Mouse (Mus musculus): ENCODE measurements around the gene Tmem220. TPM values are rescaled to one million over a fixed set of nuclear protein-coding genes. Genes with fewer than 3 reads are reported as not detected.
A peak's percentile ranks its signal among the peaks of the same experiment; 100 is the strongest.

Gene Tmem220
- 0.50 and 0.57 TPM in 2 replicates for polyA plus RNA-seq (2015; fragmentation: Nextera tagmentation; extraction: Ambion mirVana)

DNA sequence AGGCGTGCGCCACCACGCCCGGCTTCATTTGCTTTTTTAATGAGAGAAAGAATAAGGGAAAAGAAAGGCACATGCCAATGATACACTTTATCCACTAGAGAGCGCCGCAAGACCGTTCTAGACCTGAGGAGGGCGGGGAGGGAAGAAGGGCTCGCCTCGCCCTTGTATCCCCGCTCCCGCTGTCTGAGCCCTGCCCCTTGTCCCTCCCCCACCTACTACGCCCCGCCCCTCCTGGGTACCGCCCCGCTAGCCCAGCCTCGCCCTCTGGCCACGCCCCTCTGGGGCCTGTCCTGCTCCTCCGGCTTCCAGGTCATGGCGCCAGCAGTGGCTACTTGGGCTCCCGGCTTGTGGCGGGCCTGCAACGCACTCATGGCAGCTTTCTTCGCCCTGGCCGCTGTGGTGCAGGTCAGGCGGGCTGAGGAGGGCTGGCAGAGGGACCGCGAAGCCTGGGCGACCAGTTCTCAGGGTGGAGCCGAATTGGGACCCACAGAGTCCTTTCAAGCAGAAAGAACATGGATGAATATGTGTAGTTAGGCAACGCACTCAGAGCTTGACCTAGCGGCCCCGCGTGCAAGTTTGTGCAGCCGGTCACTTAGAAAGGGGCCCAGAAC, at the start of gene Tmem220:
TSS of gene Tmem220 (plus strand) at position 288 of the 611 bp plus-strand sequence.
- Histone ChIP-seq H3K4me3 (ENCODE audit: low read length) (peak within 1 kb of the TSS; percentile 50), H3K27me3 (replicated peaks; ENCODE audit: control insufficient read depth, insufficient read depth, low read length) (no peaks in the 10 kb centered on the region), H3K9ac (ENCODE audit: low read depth, low read length) (peak within 1 kb of the TSS; percentile 63), H3K36me3 (ENCODE audit: control insufficient read depth, insufficient read depth, low read length) (no peaks in the 10 kb centered on the region), H3K4me2 (ENCODE audit: low read length) (peak within 1 kb of the TSS; percentile 65), H3K4me1 (ENCODE audit: control insufficient read depth, insufficient read depth, low read depth, low read length) (peaks cover 8% of the 10 kb centered on the region), H3K27ac (ENCODE audit: low read depth, low read length) (peak within 1 kb of the TSS; percentile 13; the same call in 1 of the 2 replicates), H3K9me3 (ENCODE audit: control insufficient read depth, low read length) (no peaks in the 10 kb centered on the region)
- ATAC-seq = peak; percentile 97
- WGBS = 1% methylated on average over 35 of the region's 35 CpGs

DNA sequence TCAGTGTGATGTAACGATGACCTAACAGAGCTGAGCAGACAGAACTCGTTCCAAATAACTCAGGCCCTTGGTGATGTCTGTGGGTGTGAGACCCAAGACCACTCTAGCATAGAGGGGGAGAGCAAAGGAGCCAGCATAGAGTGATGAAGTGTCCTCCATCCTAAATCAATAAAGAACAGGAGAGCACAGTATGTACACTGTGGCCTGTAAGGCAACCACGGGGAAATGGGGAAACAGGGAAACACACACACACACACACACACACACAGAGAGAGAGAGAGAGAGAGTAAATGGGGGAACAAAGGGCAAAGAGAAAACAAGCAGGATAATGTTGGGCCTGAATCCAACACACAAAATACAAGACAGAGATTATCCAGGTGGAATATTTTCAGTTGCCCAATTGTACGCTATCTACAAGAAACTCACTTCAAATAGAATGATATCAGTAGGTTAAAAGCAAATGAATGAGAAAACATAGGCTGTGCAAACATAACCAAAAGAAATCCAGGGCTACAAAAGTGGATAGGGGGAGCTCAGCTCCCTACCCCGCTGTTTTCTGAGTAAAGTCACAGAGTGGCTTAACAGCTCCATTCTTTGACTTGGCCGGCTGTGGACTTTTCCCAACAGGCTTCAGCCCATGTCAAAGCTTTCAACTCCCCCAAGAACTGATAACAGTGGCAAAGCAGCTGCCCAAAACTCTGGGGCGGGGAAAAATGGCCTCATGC, 49.2 kb upstream of the Tmem220 start:
- H3K9me3 ChIP-seq (ENCODE audit: control insufficient read depth, low read length) = peaks cover 4% of the 10 kb centered on the region; the same call in 1 of the 2 replicates
- no peak overlapping the region for H3K27ac ChIP-seq (ENCODE audit: low read depth, low read length)
- no peaks in the 10 kb centered on the region for H3K27me3 ChIP-seq (replicated peaks; ENCODE audit: control insufficient read depth, insufficient read depth, low read length)
- no peak overlapping the region for H3K4me2 ChIP-seq (ENCODE audit: low read length)
- no peak for ATAC-seq
- WGBS = 94% methylated on average over 7 of the region's 7 CpGs
- H3K4me1 ChIP-seq (ENCODE audit: control insufficient read depth, insufficient read depth, low read depth, low read length) = no peaks in the 10 kb centered on the region
- no peak overlapping the region for H3K4me3 ChIP-seq (ENCODE audit: low read length)
- no peak overlapping the region for H3K9ac ChIP-seq (ENCODE audit: low read depth, low read length)
- H3K36me3 ChIP-seq (ENCODE audit: control insufficient read depth, insufficient read depth, low read length) = no peaks in the 10 kb centered on the region

DNA sequence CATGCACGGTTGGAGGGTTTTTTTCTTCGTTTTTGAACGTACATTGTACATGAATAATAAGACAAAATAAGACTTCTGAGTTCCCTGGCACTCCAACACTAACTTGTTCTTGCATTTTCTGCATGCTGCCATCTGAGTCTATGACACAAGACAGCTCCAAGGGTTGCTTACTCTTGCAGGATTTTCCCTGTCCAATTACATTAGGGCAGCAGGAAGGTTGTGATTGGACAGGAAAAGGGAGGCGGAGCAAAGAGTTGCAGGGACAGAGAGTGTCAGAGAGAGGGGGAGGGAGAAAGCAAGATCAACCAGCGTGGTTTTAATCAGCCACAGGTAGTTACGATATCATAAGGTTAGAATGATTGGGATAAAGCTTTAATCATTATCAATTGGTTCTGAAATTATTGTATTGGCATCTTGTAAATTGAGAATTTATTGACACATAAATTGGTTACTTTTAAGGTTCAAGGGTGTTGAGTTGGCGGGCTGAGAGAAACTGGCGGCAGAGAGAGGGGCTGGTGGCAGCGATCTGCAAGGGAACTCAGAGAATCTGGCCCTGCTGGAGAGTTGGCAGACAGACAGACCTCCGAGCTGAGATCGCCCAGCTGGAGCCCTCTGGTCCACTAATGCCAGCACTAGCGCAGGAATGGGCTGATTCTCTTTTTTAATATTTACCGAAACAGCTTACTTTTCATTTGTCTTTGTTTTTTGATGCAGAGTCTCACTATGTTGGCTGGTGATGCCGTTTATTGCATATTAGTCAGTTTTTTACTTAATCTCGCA, 43.4 kb upstream of the Tmem220 start:
- Histone ChIP-seq H3K27ac (ENCODE audit: low read depth, low read length) (no peak overlapping the region), H3K4me1 (ENCODE audit: control insufficient read depth, insufficient read depth, low read depth, low read length) (peaks cover 13% of the 10 kb centered on the region), H3K9me3 (ENCODE audit: control insufficient read depth, low read length) (no peaks in the 10 kb centered on the region), H3K36me3 (ENCODE audit: control insufficient read depth, insufficient read depth, low read length) (no peaks in the 10 kb centered on the region), H3K4me2 (ENCODE audit: low read length) (no peak overlapping the region), H3K4me3 (ENCODE audit: low read length) (no peak overlapping the region), H3K27me3 (replicated peaks; ENCODE audit: control insufficient read depth, insufficient read depth, low read length) (no peaks in the 10 kb centered on the region), H3K9ac (ENCODE audit: low read depth, low read length) (no peak overlapping the region)
- WGBS = 71% methylated on average over 15 of the region's 15 CpGs
- ATAC-seq = no peak

GRCm38 (mm10) chr11:66982794-66983193, 42.2 kb upstream of the Tmem220 start:
- WGBS = 35% methylated on average over 6 of the region's 6 CpGs
- H3K9me3 ChIP-seq (ENCODE audit: control insufficient read depth, low read length) = no peaks in the 10 kb centered on the region
- no peak overlapping the region for H3K4me2 ChIP-seq (ENCODE audit: low read length)
- H3K4me1 ChIP-seq (ENCODE audit: control insufficient read depth, insufficient read depth, low read depth, low read length) = peaks cover 13% of the 10 kb centered on the region
- H3K9ac ChIP-seq (ENCODE audit: low read depth, low read length) = no peak overlapping the region
- no peak overlapping the region for H3K4me3 ChIP-seq (ENCODE audit: low read length)
- no peak overlapping the region for H3K27ac ChIP-seq (ENCODE audit: low read depth, low read length)
- ATAC-seq = no peak
- H3K36me3 ChIP-seq (ENCODE audit: control insufficient read depth, insufficient read depth, low read length) = no peaks in the 10 kb centered on the region
- no peaks in the 10 kb centered on the region for H3K27me3 ChIP-seq (replicated peaks; ENCODE audit: control insufficient read depth, insufficient read depth, low read length)

DNA sequence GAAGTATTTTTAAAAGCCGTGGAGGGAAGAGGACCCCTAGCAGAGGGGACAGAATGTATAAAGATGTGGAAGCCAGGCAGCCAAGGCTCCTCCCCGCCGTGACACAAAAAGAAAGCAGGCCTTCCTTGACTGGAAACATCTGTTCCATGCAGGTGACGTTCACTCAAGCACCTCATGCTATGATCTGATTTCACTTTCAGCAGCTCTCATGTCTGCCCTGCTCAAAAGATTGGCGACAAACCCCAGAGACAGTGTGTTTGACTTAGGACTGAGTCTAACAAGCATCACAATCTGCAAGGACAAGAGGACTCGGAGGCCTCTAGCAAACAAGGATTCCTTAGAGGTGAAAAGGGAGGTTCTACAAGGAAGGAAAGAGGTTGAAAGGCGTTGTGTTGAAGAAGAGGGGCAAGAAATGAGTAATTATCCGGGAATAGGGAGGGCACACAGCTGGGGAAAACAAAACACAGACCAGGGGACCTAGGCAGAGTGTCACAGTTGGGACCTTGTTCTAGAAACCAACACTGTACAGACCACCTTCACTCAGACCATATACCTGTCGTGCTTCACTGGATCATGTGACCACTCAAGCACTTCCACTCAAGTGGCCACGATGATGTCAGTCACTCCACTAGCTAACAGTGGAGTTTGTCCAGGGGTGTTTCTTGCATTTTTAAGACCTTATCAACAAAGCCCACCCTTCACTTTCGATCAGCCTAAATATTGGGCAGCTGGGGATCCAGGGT, 41.4 kb upstream of the Tmem220 start:
- H3K4me1 ChIP-seq (ENCODE audit: control insufficient read depth, insufficient read depth, low read depth, low read length) = peaks cover 13% of the 10 kb centered on the region
- H3K27ac ChIP-seq (ENCODE audit: low read depth, low read length) = peak overlapping the region; percentile 80; the same call in 1 of the 2 replicates
- no peak overlapping the region for H3K4me3 ChIP-seq (ENCODE audit: low read length)
- no peak overlapping the region for H3K4me2 ChIP-seq (ENCODE audit: low read length)
- no peaks in the 10 kb centered on the region for H3K9me3 ChIP-seq (ENCODE audit: control insufficient read depth, low read length)
- WGBS = 69% methylated on average over 11 of the region's 11 CpGs
- no peaks in the 10 kb centered on the region for H3K27me3 ChIP-seq (replicated peaks; ENCODE audit: control insufficient read depth, insufficient read depth, low read length)
- ATAC-seq = peak; percentile 41; the same call in 1 of the 2 replicates
- H3K9ac ChIP-seq (ENCODE audit: low read depth, low read length) = 0 out of 2 replicates have a peak overlapping the region, but pooled peaks have one; percentile 64
- H3K36me3 ChIP-seq (ENCODE audit: control insufficient read depth, insufficient read depth, low read length) = no peaks in the 10 kb centered on the region

- H3K9me3 ChIP-seq (ENCODE audit: control insufficient read depth, low read length) = no peaks in the 10 kb centered on the region
- H3K4me3 ChIP-seq (ENCODE audit: low read length) = peak overlapping the region; percentile 44
- peaks cover 13% of the 10 kb centered on the region for H3K4me1 ChIP-seq (ENCODE audit: control insufficient read depth, insufficient read depth, low read depth, low read length)
- H3K36me3 ChIP-seq (ENCODE audit: control insufficient read depth, insufficient read depth, low read length) = no peaks in the 10 kb centered on the region
- peak; percentile 76 for ATAC-seq
- H3K4me2 ChIP-seq (ENCODE audit: low read length) = peak overlapping the region; percentile 79
- H3K27ac ChIP-seq (ENCODE audit: low read depth, low read length) = peak overlapping the region; percentile 80
- H3K27me3 ChIP-seq (replicated peaks; ENCODE audit: control insufficient read depth, insufficient read depth, low read length) = no peaks in the 10 kb centered on the region
- WGBS = 5% methylated on average over 28 of the region's 28 CpGs
- peak overlapping the region; percentile 64 for H3K9ac ChIP-seq (ENCODE audit: low read depth, low read length)
Measured at GRCm38 (mm10) chr11:66984165-66985135, 40.5 kb upstream of the Tmem220 start.

DNA sequence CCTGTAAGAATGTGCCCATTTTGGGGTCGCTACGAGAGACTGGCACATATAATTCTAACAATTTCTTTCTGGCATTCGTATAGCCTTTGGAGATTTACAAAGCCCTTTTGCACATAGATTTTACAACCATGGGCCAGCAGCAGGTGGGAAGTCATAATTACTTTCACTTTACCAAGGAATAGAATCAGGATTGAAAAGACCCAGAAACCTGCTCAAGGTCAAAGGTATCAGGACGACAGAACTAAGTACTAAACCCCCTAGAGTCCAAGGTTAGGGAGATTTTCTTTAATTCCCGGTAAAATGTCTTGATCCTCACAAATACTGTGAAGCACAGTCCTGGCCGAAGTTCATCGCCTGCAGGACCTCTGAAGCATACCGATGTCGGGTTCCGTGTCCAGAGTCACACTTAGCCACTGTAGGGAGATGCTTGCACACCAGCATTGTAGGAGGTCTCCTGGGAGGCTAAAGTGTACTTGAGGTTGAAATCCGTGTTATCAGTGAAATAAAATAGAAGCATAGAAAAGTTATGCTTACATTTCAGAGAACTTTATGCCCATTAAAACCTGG, 39.7 kb upstream of the Tmem220 start:
- Histone ChIP-seq H3K4me1 (ENCODE audit: control insufficient read depth, insufficient read depth, low read depth, low read length) (peaks cover 13% of the 10 kb centered on the region), H3K9ac (ENCODE audit: low read depth, low read length) (peak overlapping the region; percentile 33; the same call in 1 of the 2 replicates), H3K36me3 (ENCODE audit: control insufficient read depth, insufficient read depth, low read length) (no peaks in the 10 kb centered on the region), H3K4me2 (ENCODE audit: low read length) (peak overlapping the region; percentile 79), H3K4me3 (ENCODE audit: low read length) (peak overlapping the region; percentile 44), H3K27ac (ENCODE audit: low read depth, low read length) (peak overlapping the region; percentile 49; the same call in 1 of the 2 replicates), H3K9me3 (ENCODE audit: control insufficient read depth, low read length) (no peaks in the 10 kb centered on the region), H3K27me3 (replicated peaks; ENCODE audit: control insufficient read depth, insufficient read depth, low read length) (no peaks in the 10 kb centered on the region)
- ATAC-seq = no peak
- 31% methylated on average over 11 of the region's 11 CpGs for WGBS

DNA sequence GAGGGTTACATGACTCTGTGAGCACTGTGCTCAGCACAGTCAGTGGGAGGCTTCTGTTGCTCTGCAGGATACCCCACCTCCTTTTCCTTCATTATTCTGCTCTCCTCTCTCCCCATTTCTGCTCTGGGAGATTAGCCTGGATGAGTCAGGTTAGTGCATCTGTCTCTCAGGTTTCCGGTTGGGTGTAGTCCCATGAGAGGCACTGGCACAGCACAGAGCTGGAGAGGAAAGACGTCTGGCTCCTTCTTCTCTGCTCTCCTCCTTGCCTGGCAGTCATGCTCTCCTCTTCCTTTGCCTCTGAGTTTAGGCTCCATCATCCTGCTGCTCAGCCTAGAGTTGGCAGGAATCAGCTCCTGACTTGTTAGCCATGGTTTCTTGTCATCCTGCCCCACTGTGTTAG, 32.8 kb upstream of the Tmem220 start:
- Histone ChIP-seq H3K27me3 (replicated peaks; ENCODE audit: control insufficient read depth, insufficient read depth, low read length) (no peaks in the 10 kb centered on the region), H3K9me3 (ENCODE audit: control insufficient read depth, low read length) (no peaks in the 10 kb centered on the region), H3K4me3 (ENCODE audit: low read length) (no peak overlapping the region), H3K4me1 (ENCODE audit: control insufficient read depth, insufficient read depth, low read depth, low read length) (no peaks in the 10 kb centered on the region), H3K4me2 (ENCODE audit: low read length) (no peak overlapping the region), H3K27ac (ENCODE audit: low read depth, low read length) (no peak overlapping the region), H3K9ac (ENCODE audit: low read depth, low read length) (no peak overlapping the region), H3K36me3 (ENCODE audit: control insufficient read depth, insufficient read depth, low read length) (no peaks in the 10 kb centered on the region)
- 74% methylated on average over 2 of the region's 2 CpGs for WGBS
- no peak for ATAC-seq
